Mouse (Mus musculus) testis, adult 2 months (tissue): ENCODE results near the gene Gm17657.

Experiments
- CTCF ChIP-seq: fragments of 200-500 bp; IDR thresholded peaks from 2 replicates; pipeline ENCODE4 v1.5.1; 2012; ENCODE audit warnings: low read depth, mild to moderate bottlenecking, inconsistent platforms, low read length, moderate library complexity; ENCODE audit not compliant: control insufficient read depth, insufficient read depth, insufficient replicate concordance
- POLR2A ChIP-seq: fragments of 200-500 bp; IDR thresholded peaks from 2 replicates; pipeline ENCODE4 v1.6.1; 2012; ENCODE audit warnings: low read depth, mild to moderate bottlenecking, inconsistent platforms, low read length, moderate library complexity; ENCODE audit not compliant: control insufficient read depth

GRCm38 (mm10) chr17:29552162-29552732, 2.8 kb upstream of the Gm17657 start, which contains the start of gene Tmem217:
- TF ChIP-seq POLR2A = no peak
- TF ChIP-seq CTCF = no peak
